Mouse (Mus musculus) forebrain, embryonic 10.5 days (tissue): Measurements from ENCODE around the gene Catsper3. TPM values are rescaled to one million over a fixed set of nuclear protein-coding genes. Genes with fewer than 3 reads are reported as not detected.

Experiments
- DNase-seq: peaks from one replicate; pipeline ENCODE4 v3.0.0-alpha.2; 2017; ENCODE audit warnings: low spot score; ENCODE audit errors: extremely low spot score
- H3K27ac ChIP-seq: fragments of 300-500 bp; sonication (generic); 2 replicates; pipeline ENCODE4 v1.5.1; 2016; ENCODE audit warnings: mild to moderate bottlenecking
- H3K27me3 ChIP-seq: fragments of 300-500 bp; sonication (generic); 2 replicates; pipeline ENCODE4 v1.6.1; 2016; ENCODE audit warnings: mild to moderate bottlenecking; ENCODE audit not compliant: poor library complexity, severe bottlenecking
- H3K36me3 ChIP-seq: fragments of 300-500 bp; sonication (generic); replicated peaks from 2 replicates; pipeline ENCODE4 v1.6.1; 2016; ENCODE audit warnings: mild to moderate bottlenecking, moderate library complexity
- H3K4me1 ChIP-seq: fragments of 300-500 bp; sonication (generic); 2 replicates; pipeline ENCODE4 v1.6.1; 2016
- H3K4me3 ChIP-seq: fragments of 300-500 bp; sonication (generic); 2 replicates; pipeline ENCODE4 v1.5.1; 2016; ENCODE audit warnings: mild to moderate bottlenecking, moderate library complexity
- H3K9me3 ChIP-seq: fragments of 300-500 bp; sonication (generic); 2 replicates; pipeline ENCODE4 v1.6.1; 2016; ENCODE audit warnings: mild to moderate bottlenecking, moderate library complexity
- WGBS: fragments of 180-500 bp; shearing (Covaris S2); methylation state at CpG from one replicate; pipeline ENCODE4 v1.1.7; 2016; 5-methylcytosine and 5-hydroxymethylcytosine counted together
- polyA plus RNA-seq: library from polyadenylated mRNA; unstranded; fragments of >200 nt; fragmentation: Nextera tagmentation; extraction: Ambion mirVana; gene quantifications from 2 replicates; pipeline ENCODE4 v1.2.1, GENCODE M21; 2016

Catsper3 gene
- polyA plus RNA-seq, 1 experiment from 2014 or later, result 0.11 TPM

- no peak overlapping the region for H3K27ac ChIP-seq
- WGBS, result under 1% methylated on average over 50 of the region's 50 CpGs
- H3K4me3 ChIP-seq, result peak overlapping the region; percentile 33
- H3K9me3 ChIP-seq, result no peaks in the 10 kb centered on the region
- no peaks in the 10 kb centered on the region for H3K36me3 ChIP-seq
- peak; percentile 64 for DNase-seq
- peaks cover 52% of the 10 kb centered on the region for H3K4me1 ChIP-seq
- H3K27me3 ChIP-seq, result peaks cover 100% of the 10 kb centered on the region
Measured at GRCm38 (mm10) chr13:55828141-55829017, 44.0 kb downstream of the Catsper3 start.

DNA sequence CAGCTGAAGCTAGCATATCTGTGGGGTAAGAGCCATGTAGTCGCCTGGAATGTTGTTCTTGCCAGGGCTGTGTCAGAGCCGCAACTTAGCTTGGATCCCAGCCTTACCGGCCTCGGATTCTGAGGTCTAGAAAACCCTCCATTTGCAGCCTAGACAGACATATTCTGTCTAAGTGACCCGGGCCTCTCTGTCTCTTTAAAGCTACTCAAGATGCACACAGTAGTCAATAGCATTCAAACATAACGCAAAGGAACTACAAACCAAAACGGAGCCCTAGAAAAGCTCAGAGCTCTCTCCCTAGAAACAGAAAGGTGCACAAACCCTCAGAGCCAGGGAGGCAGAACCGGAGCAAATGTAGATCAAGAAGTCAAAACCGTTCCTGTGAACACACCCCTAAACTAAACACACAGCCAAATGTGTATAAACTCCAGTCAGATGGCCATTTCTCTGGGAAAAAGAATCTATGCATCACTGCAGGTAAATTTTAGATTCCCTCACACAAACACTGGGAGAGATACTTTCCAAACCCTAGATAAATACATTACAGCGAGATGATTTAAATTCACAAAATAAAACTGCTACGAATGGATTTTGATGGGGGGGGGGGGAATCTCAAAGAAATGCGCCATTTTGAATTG is 44.8 kb downstream of the Catsper3 start:
- WGBS, result 2% methylated on average over 12 of the region's 12 CpGs
- Histone ChIP-seq H3K4me1 (peaks cover 52% of the 10 kb centered on the region), H3K27me3 (peaks cover 100% of the 10 kb centered on the region), H3K36me3 (no peaks in the 10 kb centered on the region), H3K4me3 (peak overlapping the region; percentile 33), H3K9me3 (no peaks in the 10 kb centered on the region), H3K27ac (no peak overlapping the region)
- DNase-seq, result no peak

DNA sequence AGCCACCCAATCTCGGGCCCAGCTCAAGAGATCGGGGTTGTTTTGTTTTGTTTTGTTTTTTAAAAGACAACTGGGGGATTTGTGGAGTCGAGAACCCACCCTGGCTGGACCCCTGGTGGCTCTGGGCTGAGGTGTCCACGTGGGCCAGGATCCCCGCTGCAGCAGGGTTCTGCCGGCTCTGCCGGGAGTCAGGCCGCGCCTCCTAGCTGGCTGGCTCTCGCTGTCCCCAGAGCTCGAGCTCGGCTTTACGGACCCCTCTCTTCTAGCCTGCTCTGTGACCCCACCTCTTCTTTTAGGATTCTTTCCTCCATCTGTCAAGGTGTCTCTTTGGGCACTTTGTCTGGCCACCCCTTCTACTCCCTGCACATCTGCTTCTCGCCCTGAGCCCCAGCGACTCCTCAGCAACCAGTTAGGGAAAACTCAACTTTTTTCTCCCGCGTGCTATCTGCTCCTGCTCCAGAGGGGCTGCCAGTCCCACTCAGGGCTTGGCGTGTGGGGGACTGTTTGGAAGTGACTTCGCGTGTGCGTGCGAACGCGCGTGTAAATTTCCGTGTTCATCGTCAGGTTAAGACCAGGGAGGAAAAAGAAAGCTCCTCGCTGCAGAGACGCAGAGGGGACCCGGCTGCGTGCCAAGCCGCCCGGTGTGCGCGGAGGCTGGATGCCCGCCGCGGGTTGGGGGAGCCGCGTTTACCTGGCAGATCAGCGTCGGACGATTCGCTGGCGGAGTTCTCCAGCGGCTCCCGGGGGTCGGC is 45.9 kb downstream of the Catsper3 start:
- Histone ChIP-seq H3K4me3 (peak overlapping the region; percentile 42), H3K27ac (peak overlapping the region; percentile 58; the same call in 1 of the 2 replicates), H3K4me1 (peaks cover 49% of the 10 kb centered on the region), H3K9me3 (no peaks in the 10 kb centered on the region), H3K36me3 (no peaks in the 10 kb centered on the region), H3K27me3 (peaks cover 100% of the 10 kb centered on the region)
- peak; percentile 66 for DNase-seq
- under 1% methylated on average over 48 of the region's 48 CpGs for WGBS

DNA sequence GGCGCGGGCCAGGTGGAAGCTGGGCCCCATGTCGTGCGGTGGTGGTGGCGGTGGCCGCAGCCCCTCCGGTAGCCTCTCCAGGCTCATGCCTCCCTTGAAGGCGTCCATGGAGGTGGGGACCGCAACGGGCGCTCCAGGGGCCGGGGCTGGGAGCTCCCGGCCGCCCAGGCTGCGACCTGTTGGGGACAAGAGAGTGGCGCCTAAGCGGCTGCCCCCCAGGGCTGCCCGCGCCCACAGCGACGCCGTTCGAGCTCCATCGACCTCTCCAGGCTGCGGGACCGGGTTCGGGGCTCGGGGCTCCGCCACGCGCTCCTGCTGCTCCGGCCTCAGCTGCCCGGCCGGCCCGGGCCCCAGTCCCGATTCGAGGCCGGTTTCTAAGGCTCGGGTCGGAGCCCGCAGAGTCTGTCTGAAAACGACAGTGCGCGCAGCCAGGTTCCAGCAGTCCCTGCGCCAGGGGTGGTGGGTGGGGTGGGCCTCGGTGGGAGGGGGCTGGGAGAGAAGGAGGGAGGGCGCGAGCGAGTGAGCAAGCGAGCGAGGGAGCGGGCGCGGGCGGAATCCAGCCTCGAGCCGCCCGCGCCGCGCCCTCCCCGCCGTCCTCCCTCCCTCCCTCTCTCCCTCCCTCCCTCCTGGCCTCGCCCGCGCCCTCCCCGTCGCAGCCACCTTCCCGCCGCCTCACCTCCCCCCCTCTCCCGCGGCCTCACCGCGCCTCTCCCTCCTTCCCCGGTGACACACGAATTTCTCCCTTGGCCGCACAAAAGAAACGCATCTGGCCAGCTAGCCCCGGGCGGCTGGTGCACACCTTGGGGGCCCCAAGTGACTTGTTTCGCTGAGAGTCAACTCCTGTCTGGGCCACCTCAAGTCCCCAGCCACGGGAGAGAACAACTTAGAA is 46.7 kb downstream of the Catsper3 start:
- Histone ChIP-seq H3K27me3 (peaks cover 100% of the 10 kb centered on the region), H3K36me3 (no peaks in the 10 kb centered on the region), H3K9me3 (no peaks in the 10 kb centered on the region), H3K4me1 (peaks cover 48% of the 10 kb centered on the region), H3K4me3 (peak overlapping the region; percentile 42), H3K27ac (peak overlapping the region; percentile 58; the same call in 1 of the 2 replicates)
- peak; percentile 52 for DNase-seq
- WGBS, result under 1% methylated on average over 74 of the region's 82 CpGs

GRCm38 (mm10) chr13:55831722-55832160 is 47.4 kb downstream of the Catsper3 start:
- no peaks in the 10 kb centered on the region for H3K36me3 ChIP-seq
- peak; percentile 53 for DNase-seq
- H3K27ac ChIP-seq, result 0 out of 2 replicates have a peak overlapping the region, but pooled peaks have one; percentile 58
- WGBS, result 1% methylated on average over 25 of the region's 25 CpGs
- peak overlapping the region; percentile 42 for H3K4me3 ChIP-seq
- H3K4me1 ChIP-seq, result peaks cover 53% of the 10 kb centered on the region
- H3K9me3 ChIP-seq, result no peaks in the 10 kb centered on the region
- peaks cover 100% of the 10 kb centered on the region for H3K27me3 ChIP-seq

GRCm38 (mm10) chr13:55832602-55833001 is 48.2 kb downstream of the Catsper3 start:
- no peaks in the 10 kb centered on the region for H3K9me3 ChIP-seq
- H3K4me1 ChIP-seq, result peaks cover 58% of the 10 kb centered on the region
- 13% methylated on average over 1 of the region's 1 CpGs for WGBS
- DNase-seq, result no peak
- H3K4me3 ChIP-seq, result no peak overlapping the region
- no peak overlapping the region for H3K27ac ChIP-seq
- H3K36me3 ChIP-seq, result no peaks in the 10 kb centered on the region
- peaks cover 100% of the 10 kb centered on the region for H3K27me3 ChIP-seq

DNA sequence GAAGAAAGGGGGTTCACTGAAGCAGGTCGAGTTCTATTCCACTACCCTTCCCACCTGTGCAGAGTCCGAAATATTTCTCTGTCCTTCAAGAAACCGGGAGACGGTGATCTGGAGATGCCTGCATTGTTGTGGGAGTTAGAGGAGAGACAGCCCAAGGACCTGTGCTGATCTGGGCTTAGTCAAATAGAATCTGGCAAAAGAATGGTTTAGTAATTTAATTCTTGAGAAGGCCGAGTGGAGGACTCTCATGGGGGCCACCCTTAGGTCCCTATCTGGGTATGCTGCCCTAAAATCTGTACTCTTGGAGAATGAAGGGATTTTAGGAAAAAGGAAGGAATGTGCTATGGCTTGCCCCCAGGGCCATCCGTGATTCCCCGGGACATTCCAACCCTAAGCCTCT is 49.6 kb downstream of the Catsper3 start:
- Histone ChIP-seq H3K9me3 (no peaks in the 10 kb centered on the region), H3K27ac (no peak overlapping the region), H3K4me3 (no peak overlapping the region), H3K4me1 (peaks cover 47% of the 10 kb centered on the region), H3K27me3 (peaks cover 100% of the 10 kb centered on the region), H3K36me3 (no peaks in the 10 kb centered on the region)
- 3% methylated on average over 7 of the region's 7 CpGs for WGBS
- no peak for DNase-seq

GRCm38 (mm10) chr13:55834667-55835066 is 50.3 kb downstream of the Catsper3 start:
- H3K36me3 ChIP-seq, result no peaks in the 10 kb centered on the region
- WGBS, result 1% methylated on average over 5 of the region's 5 CpGs
- DNase-seq, result no peak
- peaks cover 100% of the 10 kb centered on the region for H3K27me3 ChIP-seq
- H3K4me1 ChIP-seq, result peaks cover 47% of the 10 kb centered on the region
- no peak overlapping the region for H3K27ac ChIP-seq
- no peaks in the 10 kb centered on the region for H3K9me3 ChIP-seq
- no peak overlapping the region for H3K4me3 ChIP-seq

DNA sequence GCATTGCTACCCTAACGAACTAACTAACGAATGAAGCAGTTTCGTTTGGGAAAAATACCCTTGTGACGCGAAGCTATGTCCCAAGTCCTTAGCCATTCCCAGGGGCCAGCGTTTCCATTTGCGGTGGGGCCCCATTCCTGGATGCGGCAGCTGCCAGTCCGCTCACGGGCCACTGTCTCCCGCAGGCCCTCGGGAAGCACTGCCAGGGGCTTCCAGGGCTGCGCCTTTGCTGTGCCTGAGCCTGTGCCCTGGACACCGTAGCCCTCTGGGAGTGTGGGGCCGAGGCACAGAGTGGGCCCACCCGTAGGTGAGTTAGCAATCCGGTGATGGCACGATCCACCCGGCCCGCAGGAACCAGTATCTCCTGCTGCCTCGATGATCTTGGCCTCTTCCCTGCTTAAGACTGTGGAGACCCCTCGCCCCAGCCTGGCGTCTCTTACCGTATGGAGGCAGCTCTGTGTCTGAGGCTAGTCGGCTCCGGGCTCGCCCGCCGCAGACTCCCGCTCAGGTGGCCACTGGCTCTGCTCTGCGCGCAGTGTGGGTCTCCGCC is 51.3 kb downstream of the Catsper3 start:
- peak; percentile 55 for DNase-seq
- H3K9me3 ChIP-seq, result no peaks in the 10 kb centered on the region
- peaks cover 100% of the 10 kb centered on the region for H3K27me3 ChIP-seq
- H3K4me3 ChIP-seq, result peak overlapping the region; percentile 35
- peaks cover 45% of the 10 kb centered on the region for H3K4me1 ChIP-seq
- peak overlapping the region; percentile 4; the same call in 1 of the 2 replicates for H3K27ac ChIP-seq
- no peaks in the 10 kb centered on the region for H3K36me3 ChIP-seq
- under 1% methylated on average over 33 of the region's 33 CpGs for WGBS

DNA sequence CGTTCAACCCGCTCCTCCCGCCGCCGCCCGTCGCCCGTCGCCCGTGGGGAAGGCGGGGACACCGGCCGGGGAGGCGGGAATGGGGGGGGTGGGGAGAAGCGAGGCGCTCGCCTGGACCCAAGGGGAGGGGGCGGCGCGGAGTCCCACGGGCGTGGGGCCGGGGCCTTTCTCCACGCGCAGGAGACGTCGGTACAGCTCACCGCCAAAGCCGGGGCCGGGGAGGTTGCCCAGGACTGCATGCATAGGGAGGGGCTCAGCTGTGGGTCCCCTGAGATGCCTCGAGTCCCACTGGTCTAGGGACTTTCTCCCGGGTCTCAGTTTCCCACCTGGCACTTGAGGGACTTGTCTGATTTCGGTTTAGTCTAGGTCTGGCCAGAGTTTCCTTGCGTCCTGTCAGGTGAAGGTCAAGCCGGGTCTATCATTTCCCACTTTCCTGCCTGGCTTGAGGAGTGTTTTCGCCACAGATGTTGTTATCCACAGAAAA is 51.8 kb downstream of the Catsper3 start, which contains the start of gene Pitx1:
Gene Pitx1 (minus strand): TSS at position 51 of the 484 bp plus-strand sequence.
- peak; percentile 44 for DNase-seq
- no peaks in the 10 kb centered on the region for H3K36me3 ChIP-seq
- H3K27ac ChIP-seq, result peak within 1 kb of the TSS; percentile 4; the same call in 1 of the 2 replicates
- no peaks in the 10 kb centered on the region for H3K9me3 ChIP-seq
- H3K27me3 ChIP-seq, result peaks cover 100% of the 10 kb centered on the region
- peak within 1 kb of the TSS; percentile 35 for H3K4me3 ChIP-seq
- 2% methylated on average over 36 of the region's 36 CpGs for WGBS
- H3K4me1 ChIP-seq, result peaks cover 45% of the 10 kb centered on the region
